Mouse (Mus musculus) adrenal gland, adult 18-20 months (tissue): ENCODE data around the gene 1500015O10Rik. TPM values are rescaled to one million over a fixed set of nuclear protein-coding genes. Genes with fewer than 3 reads are reported as not detected.

Source experiments
- DNase-seq, 2 experiments: peaks; one replicate each; pipeline ENCODE4 v3.0.0; 2021 to 2022; ENCODE audit warnings: low spot score in 2 of 2
- long read RNA-seq, 2 experiments: library from polyadenylated mRNA; stranded (forward); transcript quantifications; one replicate each; pipeline ENCODE4 v2.0.0; 2021
- total RNA-seq, 2 experiments: library from RNA; stranded (reverse); gene quantifications; 1 replicate in 1 of 2; 2 replicates in 1 of 2; pipeline ENCODE4 v1.2.3; 2021

1500015O10Rik gene
- 100 to 1,000 TPM; 185 to 244 TPM for total RNA-seq
- long read RNA-seq, experiment 1, transcript 1500015O10Rik-201 (4 exons, 902 nt), result major isoform, 44 of 79 reads
- long read RNA-seq, experiment 1, partial matches to known transcripts, result 35 of 79 reads
- long read RNA-seq, experiment 1, other reads (novel, unspliced or antisense), result 0 of 79 reads
- long read RNA-seq, experiment 2, transcript 1500015O10Rik-201 (4 exons, 902 nt), result major isoform, 214 of 299 reads
- long read RNA-seq, experiment 2, partial matches to known transcripts, result 80 of 299 reads
- long read RNA-seq, experiment 2, other reads (novel, unspliced or antisense), result 5 of 299 reads

GRCm38 (mm10) chr1:43730491-43730924 is at the start of gene 1500015O10Rik:
Gene 1500015O10Rik, plus strand, starts transcription at chr1:43730602.
- peak; percentile 62 to 65 for DNase-seq

- no peak for DNase-seq
Observed at GRCm38 (mm10) chr1:43689983-43690382, 40.4 kb upstream of the 1500015O10Rik start.

GRCm38 (mm10) chr1:43690507-43690906 is 39.9 kb upstream of the 1500015O10Rik start:
- no peak for DNase-seq

- no peak for DNase-seq
Observed at GRCm38 (mm10) chr1:43694076-43694475, 36.3 kb upstream of the 1500015O10Rik start.

- DNase-seq, result peak; percentile 9 to 55
Observed at GRCm38 (mm10) chr1:43694851-43695545, 35.4 kb upstream of the 1500015O10Rik start.

- no peak for DNase-seq
Observed at GRCm38 (mm10) chr1:43698577-43699000, 31.8 kb upstream of the 1500015O10Rik start.

- no peak for DNase-seq
Observed at GRCm38 (mm10) chr1:43714841-43715240, 15.6 kb upstream of the 1500015O10Rik start.

GRCm38 (mm10) chr1:43717967-43718366 is 12.4 kb upstream of the 1500015O10Rik start:
- no peak for DNase-seq

GRCm38 (mm10) chr1:43718793-43719192 is 11.6 kb upstream of the 1500015O10Rik start:
- no peak for DNase-seq

GRCm38 (mm10) chr1:43722459-43722858 is 7.9 kb upstream of the 1500015O10Rik start:
- no peak for DNase-seq

GRCm38 (mm10) chr1:43732100-43732499 is 1.7 kb downstream of the 1500015O10Rik start:
- DNase-seq, result no peak

- no peak for DNase-seq
Observed at GRCm38 (mm10) chr1:43732657-43733056, 2.3 kb downstream of the 1500015O10Rik start.

- DNase-seq, result peak; percentile 25 to 28
Observed at GRCm38 (mm10) chr1:43737812-43738518, 7.6 kb downstream of the 1500015O10Rik start.

- no peak for DNase-seq
Observed at GRCm38 (mm10) chr1:43738519-43738894, 8.1 kb downstream of the 1500015O10Rik start.

GRCm38 (mm10) chr1:43754448-43755312 is 24.3 kb downstream of the 1500015O10Rik start:
- DNase-seq, result no peak

GRCm38 (mm10) chr1:43760085-43760484 is 29.7 kb downstream of the 1500015O10Rik start:
- no peak for DNase-seq

GRCm38 (mm10) chr1:43764481-43764880 is 34.1 kb downstream of the 1500015O10Rik start:
- no peak for DNase-seq

- DNase-seq, result no peak
Observed at GRCm38 (mm10) chr1:43766328-43766727, 35.9 kb downstream of the 1500015O10Rik start.

- DNase-seq, result no peak
Observed at GRCm38 (mm10) chr1:43768385-43768990, 38.1 kb downstream of the 1500015O10Rik start.

GRCm38 (mm10) chr1:43769348-43769747 is 38.9 kb downstream of the 1500015O10Rik start:
- no peak for DNase-seq
